Mouse (Mus musculus) mammary gland, adult 2 months (tissue): Measurements from ENCODE around the gene Gm5105. TPM values are rescaled to one million over a fixed set of nuclear protein-coding genes. Genes with fewer than 3 reads are reported as not detected.

ENCODE experiments used
- polyA plus RNA-seq: library from polyadenylated mRNA; depleted of rRNA; stranded (reverse); fragments of >200 nt; gene quantifications from 2 replicates; pipeline ENCODE4 v1.2.3, GENCODE M21; 2012; ENCODE audit warnings: low replicate concordance; rRNA removed

The Gm5105 gene
- polyA plus RNA-seq = 0.49 TPM in 1 of 2 replicates, not detected in the other

DNA sequence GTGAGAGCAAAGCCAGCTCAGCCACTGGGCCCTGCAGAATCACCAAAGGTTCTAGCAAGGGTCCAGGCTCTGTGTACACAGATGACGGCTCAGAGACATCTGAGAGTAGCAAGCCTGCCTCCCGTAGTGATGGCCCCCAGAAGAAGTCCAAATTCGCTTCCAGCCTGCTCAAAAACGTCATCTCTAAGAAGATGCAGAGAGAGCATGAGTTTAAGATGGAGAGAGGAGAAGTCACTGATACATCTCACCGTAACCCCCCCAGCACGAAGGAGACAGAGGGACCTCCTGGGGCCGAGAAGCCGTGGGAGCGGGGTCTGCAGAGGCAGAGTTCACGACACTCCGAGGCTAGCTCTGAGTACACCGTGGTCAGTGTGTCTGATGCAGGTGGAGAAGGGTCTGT, at the start of gene Gm5105:
Gene Gm5105 (minus strand): TSS at position 101 of the 400 bp plus-strand sequence.

DNA sequence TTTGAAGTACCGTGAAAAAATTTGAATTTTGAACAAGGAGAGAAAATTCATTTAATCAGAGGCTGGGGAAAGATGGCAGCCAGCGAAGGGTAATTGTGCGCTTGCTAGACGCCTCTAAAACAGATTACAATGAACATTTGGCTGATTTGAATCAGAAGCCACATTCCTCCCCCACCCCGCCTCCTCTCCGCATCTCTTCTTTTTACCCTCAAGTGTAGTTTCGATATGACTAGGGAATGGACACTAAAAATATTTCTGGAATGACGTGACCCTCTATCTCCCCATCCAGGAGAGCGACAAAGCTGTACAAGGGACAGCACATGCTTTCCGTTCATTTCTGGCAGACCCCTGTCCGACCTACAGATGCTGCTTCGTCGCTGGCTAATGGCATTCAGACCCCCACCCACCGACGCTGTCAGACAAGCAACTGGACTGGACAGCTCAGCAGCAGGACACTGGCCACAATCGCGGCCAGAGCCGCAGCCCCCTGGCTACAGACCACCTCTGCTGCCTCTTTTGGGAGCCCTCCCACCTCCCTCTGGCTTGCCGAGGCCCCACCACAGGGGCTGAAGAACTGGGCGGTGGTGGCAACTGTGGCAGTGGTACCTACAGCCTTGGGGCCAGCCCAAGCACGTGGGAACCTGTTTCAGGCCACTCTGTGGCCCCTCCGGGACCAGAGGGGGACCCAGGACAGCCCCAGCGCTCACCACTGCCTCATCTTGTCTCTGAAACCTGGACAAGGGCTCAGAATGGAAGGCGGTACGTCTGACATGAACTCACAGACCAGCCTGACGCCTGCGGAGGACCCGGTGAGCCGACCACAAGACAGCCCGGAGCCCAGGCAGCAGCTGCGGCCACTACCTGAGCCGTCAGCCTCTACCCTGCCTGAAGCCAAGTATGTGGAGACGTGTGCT, 2.2 kb downstream of the Gm5105 start, which contains the start of gene 1110002E22Rik:
Gene 1110002E22Rik (plus strand): TSS at position 321 of the 914 bp plus-strand sequence.

Other genes starting within 250 kb of the Gm5105 start
- gene H2afz, start 202.9 kb downstream of the Gm5105 start, polyA plus RNA-seq = 237 and 429 TPM in 2 replicates
- 3.8 and 8.0 TPM in 2 replicates for gene Dnajb14, start 199.7 kb downstream of the Gm5105 start, polyA plus RNA-seq
- gene Lamtor3, start 148.9 kb downstream of the Gm5105 start, polyA plus RNA-seq = 16.8 and 33.8 TPM in 2 replicates
- gene Dapp1, start 85.8 kb downstream of the Gm5105 start, polyA plus RNA-seq = 6.6 and 8.3 TPM in 2 replicates
- gene 1110002E22Rik, start 2.3 kb downstream of the Gm5105 start, polyA plus RNA-seq = 0.06 and 6.5 TPM in 2 replicates
- 0.69 and 1.6 TPM in 2 replicates for gene Trmt10a, start 76.1 kb upstream of the Gm5105 start, polyA plus RNA-seq
- gene Mttp, start 77.6 kb upstream of the Gm5105 start, polyA plus RNA-seq = 0.99 and 1.7 TPM in 2 replicates
- not detected in 2 replicates for gene 4930579F01Rik, start 126.4 kb upstream of the Gm5105 start, polyA plus RNA-seq
- 0.84 and 1.3 TPM in 2 replicates for gene Adh7, start 150.4 kb upstream of the Gm5105 start, polyA plus RNA-seq
- gene Adh1, start 193.6 kb upstream of the Gm5105 start, polyA plus RNA-seq = 82.5 and 105 TPM in 2 replicates
- 0.16 TPM in 1 of 2 replicates, not detected in the other for gene Adh6a, start 245.9 kb upstream of the Gm5105 start, polyA plus RNA-seq